Mouse (Mus musculus) c-Kit-negative CD71-positive TER-119-positive erythroid progenitor cells, embryonic 14.5 days (primary cell): ENCODE measurements around the gene Uhrf2.

Experiments
- DNase-seq: peaks from one replicate; pipeline ENCODE4 v3.0.0-alpha.2; 2013; ENCODE audit warnings: low read depth, low spot score

The Uhrf2 gene

DNA sequence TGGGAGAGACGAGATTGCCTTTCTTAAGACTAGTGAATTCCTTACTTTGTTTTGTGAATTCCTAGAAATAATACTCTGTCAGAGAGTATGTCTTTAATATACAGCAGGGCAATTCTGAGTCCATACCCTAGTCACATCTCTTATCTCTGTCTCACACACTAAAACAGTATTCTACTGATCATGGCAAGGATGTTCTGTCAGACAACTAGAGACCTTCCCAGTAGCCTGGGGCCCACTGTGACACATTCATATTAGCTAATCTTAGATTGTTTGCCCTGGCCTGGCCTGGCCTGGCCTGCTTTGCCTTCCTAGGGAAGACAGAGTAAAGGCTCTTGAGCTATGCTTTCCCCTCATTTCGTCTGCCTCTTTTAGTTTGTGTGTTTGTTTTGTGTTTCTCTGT lies 20.3 kb downstream of the Uhrf2 start:
- DNase-seq = peak; percentile 39

DNA sequence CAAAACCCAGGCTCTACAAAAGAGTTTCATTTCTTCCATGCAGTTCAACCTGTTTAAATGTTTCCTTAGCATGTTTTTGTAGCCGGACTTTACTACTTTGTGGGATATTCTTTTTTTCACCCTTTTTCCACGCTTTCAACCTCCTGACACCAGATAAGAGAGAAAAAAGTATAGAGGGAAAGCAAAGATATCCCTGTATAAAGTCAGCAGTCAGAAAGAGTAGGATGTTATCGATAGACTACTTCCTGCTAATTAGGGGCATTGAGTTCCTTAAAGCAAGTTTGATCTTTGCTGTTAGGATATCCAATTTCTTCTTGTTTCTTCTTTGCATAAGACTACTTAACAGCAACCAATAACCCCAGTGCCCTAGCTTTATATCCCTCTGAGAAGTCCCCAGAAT lies 21.2 kb downstream of the Uhrf2 start:
- no peak for DNase-seq

DNA sequence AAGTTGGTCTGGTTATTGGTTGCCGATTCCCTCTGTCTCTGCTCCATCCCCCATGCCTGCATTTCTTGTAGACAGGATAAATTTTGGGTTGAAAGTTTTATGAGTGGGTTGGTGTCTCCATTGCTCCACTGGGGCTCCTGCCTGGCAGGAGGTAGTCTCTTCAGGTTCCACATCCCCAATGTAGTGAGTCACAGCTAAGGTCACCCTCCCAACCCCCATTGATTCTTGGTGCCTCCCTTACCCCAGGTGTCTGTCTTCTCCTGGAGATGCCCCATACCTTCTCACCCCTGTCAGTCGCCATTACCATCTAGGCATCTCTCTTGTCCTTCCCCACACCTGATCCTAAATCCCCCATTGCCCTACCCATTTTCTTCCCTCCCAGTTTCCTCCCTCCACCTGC lies 23.9 kb downstream of the Uhrf2 start:
- DNase-seq = no peak

DNA sequence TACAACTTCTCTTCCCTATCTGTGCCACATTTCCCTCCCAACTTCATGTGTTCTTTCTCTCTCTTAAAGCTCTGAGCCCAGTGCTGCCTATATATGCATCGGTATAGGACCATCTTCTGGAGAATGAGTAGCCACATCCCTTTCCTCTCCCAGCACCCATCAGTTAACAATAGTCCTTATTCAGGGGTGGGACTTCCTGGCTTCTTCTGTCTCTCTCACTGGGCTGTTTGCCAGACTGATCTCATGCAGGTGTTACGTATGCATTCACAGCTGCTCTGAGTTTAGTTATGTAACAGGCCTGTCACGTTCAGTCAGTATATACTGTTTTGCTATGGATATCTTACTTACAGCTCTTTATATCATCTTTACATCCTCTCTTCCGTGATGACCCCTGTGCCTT lies 35.5 kb downstream of the Uhrf2 start:
- DNase-seq = no peak

DNA sequence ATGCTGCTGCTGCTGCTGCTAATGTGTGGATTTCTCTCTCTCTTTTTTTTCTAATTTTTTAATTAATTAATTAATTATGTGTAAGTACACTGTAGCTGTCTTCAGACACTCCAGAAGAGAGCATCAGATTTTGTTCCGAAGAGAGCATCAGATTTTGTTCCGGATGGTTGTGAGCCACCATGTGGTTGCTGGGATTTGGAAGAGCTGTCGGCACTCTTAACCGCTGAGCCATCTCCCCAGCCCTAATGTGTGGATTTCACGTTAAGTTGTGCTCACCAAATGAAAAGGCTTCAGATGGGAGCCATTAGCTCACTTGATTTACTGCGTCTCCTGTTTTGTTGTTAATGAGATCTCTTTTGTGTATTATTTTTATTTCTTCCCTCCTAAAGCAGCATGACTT lies 59.9 kb downstream of the Uhrf2 start:
- DNase-seq = no peak

DNA sequence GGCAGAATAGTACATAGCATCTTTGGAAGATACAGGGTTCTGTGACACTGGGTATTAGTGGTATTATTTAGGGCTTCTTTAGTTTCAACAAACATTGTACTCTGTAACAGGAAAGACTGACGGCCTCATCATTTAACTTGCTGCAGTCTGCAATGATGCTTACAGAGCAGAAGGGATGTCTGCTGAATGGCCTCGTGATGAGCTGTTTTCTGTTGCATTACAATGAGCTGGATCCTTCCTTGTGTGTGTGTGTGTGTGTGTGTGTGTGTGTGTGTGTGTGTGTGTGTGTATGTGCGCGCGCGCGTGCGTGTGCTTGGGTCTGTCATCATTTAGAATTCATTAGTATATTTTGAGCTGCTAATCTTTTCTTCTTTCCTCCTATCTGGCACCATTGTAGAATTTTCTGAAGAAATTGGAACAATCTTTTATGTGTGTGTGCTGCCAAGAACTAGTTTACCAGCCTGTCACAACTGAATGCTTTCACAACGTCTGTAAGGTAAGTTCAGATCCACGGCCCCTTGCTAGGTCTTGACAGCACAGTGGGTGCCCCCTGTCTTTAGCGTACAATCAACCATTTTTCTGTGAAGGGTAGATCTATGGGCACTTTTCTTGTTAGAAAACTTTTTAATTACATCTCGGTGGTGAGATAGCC lies 61.5 kb downstream of the Uhrf2 start:
- DNase-seq = no peak

DNA sequence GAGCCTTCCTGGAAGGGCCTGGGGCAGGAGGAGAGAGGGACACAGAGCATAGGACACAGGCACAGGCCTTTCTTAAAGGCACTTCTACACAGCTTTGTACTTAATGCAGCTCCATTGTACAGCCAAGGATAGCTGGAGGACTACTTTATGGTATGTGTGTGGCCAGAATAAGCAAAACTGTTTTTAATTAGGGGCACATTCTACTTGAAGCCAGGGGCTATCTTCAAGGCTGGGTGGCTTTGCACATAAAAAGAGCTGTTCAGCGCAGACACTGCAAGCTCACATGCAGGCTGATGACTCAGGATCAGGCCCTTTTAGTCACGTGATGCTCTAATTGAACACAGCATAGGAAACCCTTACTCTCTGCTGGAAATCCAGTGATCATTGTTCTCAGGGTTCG lies 65.9 kb downstream of the Uhrf2 start:
- no peak for DNase-seq

DNA sequence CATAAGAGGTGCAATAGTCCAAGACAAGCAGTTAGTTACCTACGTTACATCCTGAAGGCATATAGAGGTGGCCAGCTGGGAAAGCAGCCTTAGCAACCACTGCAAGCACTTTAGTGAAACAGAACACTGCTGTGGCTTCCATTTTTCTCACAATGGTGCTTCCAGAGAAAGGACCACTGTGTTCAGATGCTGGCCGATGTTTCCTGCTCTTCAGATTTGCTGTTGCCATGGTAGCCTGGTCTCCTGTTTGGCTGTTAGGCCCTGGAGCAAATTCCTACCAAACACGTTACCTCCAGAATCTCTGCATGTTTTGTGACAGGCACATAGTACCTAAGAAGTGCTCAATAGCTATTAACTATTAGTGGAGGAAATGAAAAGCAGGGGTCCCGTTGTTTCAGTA lies 66.7 kb downstream of the Uhrf2 start:
- DNase-seq = no peak

DNA sequence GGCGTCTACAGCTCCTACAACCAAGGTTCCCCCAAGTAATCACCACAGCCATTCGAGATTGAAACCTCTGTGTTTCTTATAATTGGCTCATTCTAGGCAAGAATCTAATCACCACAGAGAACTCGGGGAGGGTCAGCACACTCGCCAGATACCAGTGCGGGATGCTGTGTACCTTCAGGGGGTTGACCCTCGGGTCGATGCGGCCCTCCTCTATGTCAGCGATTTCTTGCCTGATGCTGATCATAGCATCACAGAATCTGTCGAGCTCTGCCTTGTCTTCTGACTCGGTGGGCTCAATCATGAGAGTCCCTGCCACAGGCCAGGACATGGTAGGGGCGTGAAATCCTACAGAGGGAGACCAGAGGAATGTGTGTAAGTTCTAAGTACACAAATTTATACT lies 70.3 kb downstream of the Uhrf2 start:
- DNase-seq = no peak

DNA sequence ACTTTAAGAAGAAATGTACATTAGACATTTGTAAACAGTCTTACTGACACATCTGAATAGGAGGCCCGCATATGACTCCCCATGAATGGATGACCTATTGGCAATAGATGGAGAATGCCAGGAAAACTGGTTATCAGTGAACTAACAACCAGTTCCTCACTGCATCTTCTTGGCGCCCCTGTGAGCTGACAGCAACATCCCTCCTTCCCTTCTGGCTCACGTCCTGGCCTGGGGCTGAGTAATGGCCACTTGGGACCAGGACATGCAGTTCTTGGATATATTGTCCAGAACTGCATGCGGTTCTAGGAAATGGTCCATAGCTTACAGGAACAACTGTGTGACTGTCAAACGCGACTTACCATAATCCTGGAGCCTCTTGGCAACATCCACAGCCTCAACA lies 72.3 kb downstream of the Uhrf2 start:
- no peak for DNase-seq

DNA sequence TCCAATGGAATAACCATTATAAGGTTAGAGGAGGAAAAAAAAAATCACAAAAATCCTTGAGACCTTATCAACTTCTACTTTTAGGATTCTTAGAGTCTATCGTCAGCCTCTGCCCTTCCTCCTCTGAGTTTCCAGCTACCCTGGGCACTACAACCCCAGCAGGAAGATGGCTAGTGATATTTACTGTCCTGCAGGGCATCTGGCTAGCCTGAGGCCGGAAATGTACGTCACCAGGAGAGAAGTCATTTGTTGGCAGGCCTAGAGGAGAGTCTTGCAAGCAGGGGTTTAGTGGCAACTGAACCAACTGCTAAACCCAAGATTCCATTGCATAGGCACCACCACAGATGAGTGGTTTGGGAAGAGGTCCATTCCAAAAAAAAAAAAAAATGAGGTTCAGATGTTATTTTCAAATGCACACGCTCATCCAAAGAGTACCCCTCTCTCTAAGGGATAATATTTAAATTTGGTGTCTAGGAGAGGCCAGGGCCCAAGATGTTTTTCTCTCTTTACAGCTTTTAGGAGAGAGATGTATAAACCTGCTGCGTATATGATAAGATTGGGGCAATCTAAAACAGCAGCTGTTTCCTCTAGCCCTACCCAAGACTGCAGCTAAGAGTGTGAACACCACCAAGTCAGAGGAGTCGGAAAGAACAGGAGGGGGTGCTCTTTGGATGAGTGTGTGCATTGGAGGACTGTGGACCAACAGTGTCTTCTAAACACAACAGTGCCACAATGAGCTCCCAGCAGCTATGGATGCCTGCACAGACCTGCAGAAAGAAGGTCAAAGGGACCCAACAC lies 74.9 kb downstream of the Uhrf2 start:
- no peak for DNase-seq

DNA sequence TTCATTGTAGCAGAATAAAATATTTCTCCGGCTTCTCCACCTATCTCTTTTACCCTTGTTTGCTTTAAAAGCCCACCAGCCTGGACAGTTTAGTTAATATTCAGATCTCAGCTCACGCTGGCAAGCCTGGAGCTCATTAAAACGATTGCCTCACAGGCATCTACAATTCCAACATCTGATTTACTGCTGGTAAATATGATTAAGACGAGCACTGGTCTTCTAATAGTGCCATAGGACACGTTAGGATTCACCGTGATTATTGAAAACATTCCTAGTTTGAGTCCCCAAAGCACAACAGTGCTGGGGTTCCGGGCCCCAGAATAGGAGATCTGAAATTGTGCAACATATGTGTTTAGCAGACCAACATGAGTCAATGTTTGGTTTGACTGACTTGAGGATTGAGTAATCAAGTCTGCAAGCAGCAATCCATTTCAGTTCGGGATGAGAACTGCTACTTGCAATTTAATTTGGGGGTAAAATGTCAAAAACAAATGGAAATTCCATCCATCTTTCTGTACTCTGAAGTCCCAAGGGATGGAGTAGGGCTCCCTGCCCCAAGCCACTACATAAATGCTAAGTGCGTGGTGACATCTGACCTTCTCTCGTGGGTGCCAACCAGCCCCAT lies 77.0 kb downstream of the Uhrf2 start:
- DNase-seq = no peak

DNA sequence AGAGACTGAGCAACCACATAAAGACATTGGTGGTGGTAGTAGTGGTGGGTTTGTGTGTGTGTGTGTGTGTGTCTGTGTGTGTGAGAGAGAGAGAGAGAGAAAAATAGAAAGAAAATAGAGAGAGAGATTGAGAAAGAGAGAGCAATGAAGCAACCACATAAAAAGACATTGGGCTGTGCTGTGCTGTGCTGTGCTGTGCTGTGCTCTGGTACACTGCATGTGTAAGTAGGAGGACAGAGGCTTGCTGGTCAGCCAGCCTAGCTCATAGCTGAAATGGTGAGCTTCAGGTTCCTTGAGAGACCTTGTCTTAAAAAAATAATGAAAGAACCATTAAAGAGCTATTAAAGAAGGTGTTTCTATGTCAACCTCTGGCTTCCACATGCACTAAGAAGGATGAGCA lies 78.3 kb downstream of the Uhrf2 start:
- DNase-seq = no peak

DNA sequence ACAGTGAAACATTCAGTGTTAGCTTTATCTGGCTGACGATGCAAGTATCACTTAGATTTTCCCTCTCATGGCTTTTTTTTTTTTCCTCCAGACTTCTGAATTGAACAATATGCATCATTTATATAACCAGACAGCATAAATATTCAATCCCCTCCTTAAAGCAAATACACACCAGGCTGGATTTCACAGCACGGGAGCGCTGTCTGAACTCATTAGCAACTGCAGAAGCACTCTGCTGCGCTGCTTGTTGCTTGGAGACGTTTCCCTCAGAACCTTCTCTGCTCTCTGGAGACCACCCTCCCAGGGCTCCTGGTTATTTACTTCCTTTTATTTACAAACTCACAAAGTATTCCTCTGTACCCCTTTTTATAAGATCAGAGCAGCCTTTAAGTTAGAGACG lies 78.8 kb downstream of the Uhrf2 start:
- DNase-seq = no peak

DNA sequence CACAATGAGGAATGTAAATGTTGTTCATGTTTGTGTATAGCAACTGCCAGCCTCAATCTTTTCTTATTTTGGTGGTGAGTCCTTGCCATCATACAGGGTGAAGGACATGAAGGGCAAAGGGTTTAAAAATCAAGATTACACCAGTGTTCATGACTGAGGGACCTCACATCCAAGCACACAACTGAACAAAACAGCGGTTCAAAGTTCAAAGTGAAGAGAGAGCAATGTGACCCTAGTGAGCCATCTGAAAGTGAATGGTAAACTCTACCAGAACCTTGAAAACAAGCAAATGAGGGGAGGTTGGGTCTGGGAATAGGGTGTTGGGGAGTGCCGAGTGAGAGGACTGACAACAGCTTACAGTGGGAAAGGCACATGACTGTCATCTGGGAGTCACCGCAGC lies 81.1 kb downstream of the Uhrf2 start:
- DNase-seq = no peak

DNA sequence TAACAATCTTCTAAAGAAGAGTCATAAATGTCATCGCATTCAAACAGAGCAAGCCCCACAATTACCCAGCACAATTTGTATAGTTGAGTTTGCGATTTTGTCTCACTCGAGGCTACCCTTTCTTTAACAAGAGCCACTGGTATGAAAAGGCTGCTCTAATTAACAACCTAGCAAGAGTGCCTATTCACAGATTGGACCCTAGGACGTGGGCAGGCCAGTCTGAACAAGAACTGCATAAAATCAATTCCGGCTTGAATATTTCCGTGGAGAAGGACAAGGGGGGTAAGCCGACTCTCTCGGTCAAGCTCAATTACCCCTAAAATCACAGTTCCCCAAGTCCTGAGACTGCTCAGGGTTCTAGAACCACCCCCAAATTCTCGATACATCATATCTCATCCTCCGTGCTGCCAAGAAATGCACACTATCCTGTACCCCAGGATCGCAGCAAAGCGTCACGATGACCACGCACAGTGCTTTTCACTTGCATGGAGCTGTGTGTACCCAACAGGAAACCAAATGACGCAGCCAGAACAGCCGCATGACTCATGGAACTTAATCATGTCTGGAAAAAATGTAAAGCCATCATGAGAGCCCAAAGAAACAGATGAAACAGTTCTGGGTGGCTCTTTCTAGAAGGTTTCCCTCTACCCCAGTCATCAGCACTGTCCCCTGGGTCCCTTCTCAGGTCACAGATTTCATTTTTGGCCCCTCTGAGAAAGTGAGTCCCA lies 82.8 kb downstream of the Uhrf2 start:
- no peak for DNase-seq

DNA sequence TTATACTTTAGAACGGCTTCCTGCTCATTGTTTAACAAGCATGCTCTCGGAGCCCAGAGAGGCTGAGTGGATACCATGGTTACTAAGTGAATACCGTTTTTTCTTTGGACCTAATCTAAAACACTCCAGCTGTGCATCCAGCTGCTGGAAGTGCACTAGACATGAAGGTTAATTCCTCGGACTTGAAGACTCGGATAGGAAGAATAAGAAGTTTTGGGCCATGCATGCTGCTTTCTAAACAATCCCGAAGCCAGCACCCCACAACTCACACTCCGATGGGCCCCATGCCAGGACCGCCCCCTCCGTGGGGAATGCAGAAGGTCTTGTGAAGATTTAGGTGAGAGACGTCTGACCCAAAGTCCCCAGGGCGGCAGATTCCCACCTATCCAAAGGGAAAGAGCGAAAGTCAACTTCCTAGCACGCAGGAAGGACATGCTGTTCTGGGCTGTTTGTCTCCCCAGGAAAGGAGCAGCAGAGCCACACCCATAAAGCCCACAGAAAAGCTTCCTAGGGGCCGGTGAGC lies 84.7 kb downstream of the Uhrf2 start:
- DNase-seq = no peak

DNA sequence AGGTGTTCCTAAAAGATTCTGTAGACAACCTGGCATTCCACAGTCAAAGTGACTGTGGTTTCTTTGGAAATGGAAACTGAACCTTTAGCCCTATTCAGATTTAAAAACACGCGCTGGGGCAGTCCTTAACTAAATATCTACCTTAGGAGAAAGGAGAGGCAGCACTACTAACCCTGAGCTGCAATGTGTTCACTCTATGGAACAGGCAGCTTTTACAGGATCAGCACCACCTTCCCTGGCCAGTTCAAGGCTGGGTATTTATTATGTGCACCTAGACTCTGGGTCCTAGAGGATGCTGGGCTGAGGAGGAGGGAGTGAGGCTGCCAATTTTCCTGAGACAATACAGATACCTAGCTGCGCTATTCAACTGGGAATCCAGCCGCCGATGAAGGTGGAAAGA lies 85.3 kb downstream of the Uhrf2 start:
- DNase-seq = no peak

DNA sequence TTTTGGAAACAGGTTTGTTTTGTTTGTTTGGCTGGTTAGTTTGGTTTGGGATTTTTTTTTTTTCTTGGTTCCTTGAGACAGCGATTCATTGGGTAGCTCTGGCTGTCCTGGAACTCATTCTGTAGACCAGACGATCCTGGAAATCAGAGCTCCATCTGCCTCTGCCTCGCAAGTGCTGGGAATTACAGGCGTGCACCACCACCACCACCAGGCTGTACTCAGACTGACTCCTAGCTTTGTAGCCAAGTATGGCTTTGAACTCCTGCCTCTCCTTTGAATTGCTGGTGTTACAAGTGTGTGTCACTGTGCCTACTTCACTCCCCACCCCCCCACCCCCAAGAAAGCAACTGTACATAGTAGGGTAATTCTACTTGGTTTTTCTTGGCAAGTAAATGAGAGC lies 86.9 kb downstream of the Uhrf2 start:
- no peak for DNase-seq

DNA sequence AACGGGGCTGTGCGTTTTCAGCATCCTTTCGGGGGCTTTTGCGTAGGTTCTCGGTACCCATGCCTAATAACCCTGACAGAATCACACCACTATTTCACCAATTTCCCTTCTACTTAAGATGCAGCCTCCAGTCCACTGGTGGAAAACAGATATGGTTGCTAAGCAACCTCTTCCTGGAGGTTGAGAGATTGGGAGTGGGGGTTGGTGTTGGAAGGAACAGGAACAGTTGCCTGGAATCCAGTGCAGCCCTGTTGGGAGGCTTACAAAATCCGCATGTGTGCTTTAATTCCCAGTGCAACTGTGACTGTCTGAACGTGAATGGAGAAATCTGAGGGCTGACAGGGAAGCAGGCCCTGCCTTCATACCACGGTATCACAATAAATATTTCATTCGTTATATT lies 87.5 kb downstream of the Uhrf2 start:
- DNase-seq = no peak

DNA sequence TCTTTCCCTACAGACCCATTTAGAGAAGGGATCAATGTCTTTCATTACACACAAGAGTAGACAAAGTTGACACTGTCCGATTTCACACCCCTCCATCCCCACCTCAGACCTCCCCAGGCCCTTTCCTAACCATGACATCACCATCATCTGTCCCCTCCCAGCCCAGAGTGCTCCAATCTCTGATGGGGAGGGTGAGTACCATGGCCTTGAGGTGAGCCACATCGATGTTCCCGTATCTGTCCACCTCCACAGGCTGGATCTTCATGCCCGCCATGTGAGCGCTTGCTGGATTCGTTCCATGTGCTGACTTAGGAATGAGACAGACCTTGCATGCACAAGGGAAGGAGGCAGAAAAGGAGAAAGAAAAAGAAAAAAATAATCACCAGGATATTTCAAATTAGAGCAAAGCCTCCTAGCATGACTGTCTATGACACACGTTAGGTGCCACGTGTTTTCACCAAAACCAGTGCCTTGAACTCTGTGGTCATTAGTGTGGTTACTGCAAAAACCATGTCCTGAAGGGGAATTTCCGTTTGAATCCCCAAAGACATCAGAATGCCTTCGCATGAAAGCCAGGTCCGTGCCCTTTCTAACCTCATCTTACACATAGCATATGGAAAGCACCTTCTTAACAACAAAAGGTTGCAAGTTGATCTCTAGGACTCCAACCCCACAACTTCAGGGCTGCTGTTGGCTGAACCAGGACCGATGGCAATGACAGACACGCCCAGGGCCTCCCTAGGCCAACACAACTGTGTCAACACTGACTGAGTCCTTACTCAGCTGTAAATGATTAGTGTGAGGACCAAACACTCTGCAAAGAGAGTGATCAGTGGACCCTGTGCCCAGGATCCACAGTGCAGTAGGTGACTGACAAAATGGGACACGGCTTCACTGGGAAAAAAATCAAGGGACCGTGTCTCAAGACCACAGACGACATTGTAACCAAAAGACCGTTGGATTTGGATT lies 88.3 kb downstream of the Uhrf2 start:
- DNase-seq = no peak
